Mouse (Mus musculus) heart, embryonic 12.5 days (tissue): ENCODE measurements around the gene Pum2. TPM values are rescaled to one million over a fixed set of nuclear protein-coding genes. Genes with fewer than 3 reads are reported as not detected.
"Not testable (repeated sequence)": the region's sequence is repeated elsewhere in the genome, so short reads cannot be mapped to it uniquely, and the experiment has no call there.

Experiments
- ATAC-seq: fragments of 200-750 bp; cut with Nextera tagmentation; 2 replicates; pipeline ENCODE4 v1.8.0; 2017; ENCODE audit warnings: moderate TSS enrichment, moderate library complexity; ENCODE audit not compliant: insufficient number of reproducible peaks, low FRiP score
- H3K27ac ChIP-seq: fragments of 300-500 bp; sonication (generic); 2 replicates; pipeline ENCODE4 v1.5.1; 2016; ENCODE audit warnings: mild to moderate bottlenecking, moderate library complexity; ENCODE audit not compliant: poor library complexity, severe bottlenecking
- H3K27me3 ChIP-seq: fragments of 300-500 bp; sonication (generic); replicated peaks from 2 replicates; pipeline ENCODE4 v1.6.1; 2016; ENCODE audit warnings: mild to moderate bottlenecking, moderate library complexity
- H3K36me3 ChIP-seq: fragments of 300-500 bp; sonication (generic); 2 replicates; pipeline ENCODE4 v1.6.1; 2016; ENCODE audit warnings: mild to moderate bottlenecking, moderate library complexity
- H3K4me1 ChIP-seq: fragments of 300-500 bp; sonication (generic); replicated peaks from 2 replicates; pipeline ENCODE4 v1.6.1; 2016; ENCODE audit warnings: mild to moderate bottlenecking
- H3K4me2 ChIP-seq: fragments of 300-500 bp; sonication (generic); 2 replicates; pipeline ENCODE4 v1.6.1; 2016; ENCODE audit warnings: mild to moderate bottlenecking, moderate library complexity
- H3K4me3 ChIP-seq: fragments of 300-500 bp; sonication (generic); 2 replicates; pipeline ENCODE4 v1.5.1; 2016; ENCODE audit warnings: mild to moderate bottlenecking
- H3K9ac ChIP-seq: fragments of 300-500 bp; sonication (generic); 2 replicates; pipeline ENCODE4 v1.6.1; 2016; ENCODE audit warnings: mild to moderate bottlenecking, moderate library complexity
- H3K9me3 ChIP-seq: fragments of 300-500 bp; sonication (generic); replicated peaks from 2 replicates; pipeline ENCODE4 v1.6.1; 2016; ENCODE audit warnings: mild to moderate bottlenecking, moderate library complexity
- WGBS: fragments of 180-500 bp; shearing (Covaris S2); methylation state at CpG from one replicate; pipeline ENCODE4 v1.1.7; 2016; 5-methylcytosine and 5-hydroxymethylcytosine counted together
- polyA plus RNA-seq: library from polyadenylated mRNA; unstranded; fragments of >200 nt; fragmentation: Nextera tagmentation; extraction: Ambion mirVana; gene quantifications from 2 replicates; pipeline ENCODE4 v1.2.1, GENCODE M21; 2016

Pum2 gene
- polyA plus RNA-seq, 1 experiment from 2014 or later = 37.3 TPM

GRCm38 (mm10) chr12:8669846-8670245 is 4.1 kb upstream of the Pum2 start:
- no peak for ATAC-seq
- Histone ChIP-seq H3K4me2 (no peak overlapping the region), H3K9ac (no peak overlapping the region), H3K27ac (no peak overlapping the region), H3K36me3 (no peaks in the 10 kb centered on the region), H3K4me3 (no peak overlapping the region), H3K9me3 (0 out of 2 replicates have a peak, but pooled peaks cover 3% of the 10 kb centered on the region), H3K27me3 (no peaks in the 10 kb centered on the region), H3K4me1 (0 out of 2 replicates have a peak, but pooled peaks cover 16% of the 10 kb centered on the region)
- 66% methylated on average over 3 of the region's 3 CpGs for WGBS

- Histone ChIP-seq H3K9me3 (0 out of 2 replicates have a peak, but pooled peaks cover 3% of the 10 kb centered on the region), H3K4me3 (peak overlapping the region; percentile 95), H3K4me1 (peaks cover 28% of the 10 kb centered on the region), H3K9ac (peak overlapping the region; percentile 99), H3K27me3 (no peaks in the 10 kb centered on the region), H3K36me3 (no peaks in the 10 kb centered on the region), H3K4me2 (peak overlapping the region; percentile 74), H3K27ac (peak overlapping the region; percentile 98)
- no peak for ATAC-seq
- 38% methylated on average over 17 of the region's 17 CpGs for whole genome bisulfite sequencing
Measured at GRCm38 (mm10) chr12:8673121-8673973, 587 bp upstream of the Pum2 start.

GRCm38 (mm10) chr12:8674377-8674864 is 487 bp downstream of the Pum2 start:
- Histone ChIP-seq H3K27me3 (no peaks in the 10 kb centered on the region), H3K36me3 (no peaks in the 10 kb centered on the region), H3K4me3 (peak overlapping the region; percentile 95), H3K4me1 (peaks cover 28% of the 10 kb centered on the region), H3K4me2 (peak overlapping the region; percentile 81), H3K27ac (peak overlapping the region; percentile 98), H3K9me3 (0 out of 2 replicates have a peak, but pooled peaks cover 3% of the 10 kb centered on the region), H3K9ac (peak overlapping the region; percentile 99)
- under 1% methylated on average over 51 of the region's 62 CpGs for WGBS
- peak; percentile 85 for ATAC-seq

- 0% methylated on average over 20 of the region's 20 CpGs for WGBS
- no peaks in the 10 kb centered on the region for H3K36me3 ChIP-seq
- H3K27me3 ChIP-seq = no peaks in the 10 kb centered on the region
- H3K4me3 ChIP-seq = peak overlapping the region; percentile 95
- H3K9me3 ChIP-seq = 0 out of 2 replicates have a peak, but pooled peaks cover 3% of the 10 kb centered on the region
- H3K27ac ChIP-seq = peak overlapping the region; percentile 98
- peak overlapping the region; percentile 99 for H3K9ac ChIP-seq
- peaks cover 24% of the 10 kb centered on the region for H3K4me1 ChIP-seq
- peak overlapping the region; percentile 81 for H3K4me2 ChIP-seq
- no peak for ATAC-seq
Measured at GRCm38 (mm10) chr12:8674891-8675341, 982 bp downstream of the Pum2 start.

GRCm38 (mm10) chr12:8675361-8675760 is 1.4 kb downstream of the Pum2 start:
- Histone ChIP-seq H3K4me2 (peak overlapping the region; percentile 81), H3K4me1 (peaks cover 21% of the 10 kb centered on the region), H3K36me3 (peaks cover 1% of the 10 kb centered on the region), H3K9me3 (0 out of 2 replicates have a peak, but pooled peaks cover 3% of the 10 kb centered on the region), H3K27ac (peak overlapping the region; percentile 98; the same call in 1 of the 2 replicates), H3K27me3 (no peaks in the 10 kb centered on the region), H3K9ac (peak overlapping the region; percentile 99), H3K4me3 (peak overlapping the region; percentile 95)
- ATAC-seq = no peak
- 1% methylated on average over 7 of the region's 7 CpGs for WGBS

GRCm38 (mm10) chr12:8676341-8676740 is 2.4 kb downstream of the Pum2 start:
- peaks cover 21% of the 10 kb centered on the region for H3K4me1 ChIP-seq
- no peaks in the 10 kb centered on the region for H3K27me3 ChIP-seq
- H3K4me3 ChIP-seq = peak overlapping the region; percentile 33
- H3K4me2 ChIP-seq = peak overlapping the region; percentile 62
- peaks cover 8% of the 10 kb centered on the region for H3K36me3 ChIP-seq
- no peak overlapping the region for H3K27ac ChIP-seq
- ATAC-seq = no peak
- 76% methylated on average over 6 of the region's 6 CpGs for WGBS
- H3K9ac ChIP-seq = no peak overlapping the region
- no peaks in the 10 kb centered on the region for H3K9me3 ChIP-seq

- Histone ChIP-seq H3K9me3 (no peaks in the 10 kb centered on the region), H3K4me2 (no peak overlapping the region), H3K27ac (no peak overlapping the region), H3K4me3 (no peak overlapping the region), H3K36me3 (peaks cover 8% of the 10 kb centered on the region), H3K4me1 (peaks cover 21% of the 10 kb centered on the region), H3K27me3 (no peaks in the 10 kb centered on the region), H3K9ac (no peak overlapping the region)
- ATAC-seq = no peak
Measured at GRCm38 (mm10) chr12:8677926-8678325, 4.0 kb downstream of the Pum2 start.

- WGBS = 36% methylated on average over 1 of the region's 1 CpGs
Measured at GRCm38 (mm10) chr12:8684200-8684599, 10.3 kb downstream of the Pum2 start.

GRCm38 (mm10) chr12:8685036-8685435 is 11.1 kb downstream of the Pum2 start:
- Histone ChIP-seq H3K9ac (no peak overlapping the region), H3K4me2 (no peak overlapping the region; the same call in 1 of the 2 replicates), H3K9me3 (no peaks in the 10 kb centered on the region), H3K27me3 (no peaks in the 10 kb centered on the region), H3K27ac (peak overlapping the region; percentile 57; the same call in 1 of the 2 replicates), H3K36me3 (peaks cover 8% of the 10 kb centered on the region), H3K4me1 (peaks cover 18% of the 10 kb centered on the region), H3K4me3 (no peak overlapping the region)
- no peak for ATAC-seq
- 76% methylated on average over 3 of the region's 3 CpGs for WGBS

More at GRCm38 (mm10) chr12:8684200-8684599, 10.3 kb downstream of the Pum2 start:
- Histone ChIP-seq H3K9me3 (no peaks in the 10 kb centered on the region), H3K9ac (no peak overlapping the region), H3K4me2 (no peak overlapping the region), H3K4me1 (peaks cover 18% of the 10 kb centered on the region), H3K4me3 (no peak overlapping the region), H3K27me3 (no peaks in the 10 kb centered on the region), H3K27ac (peak overlapping the region; percentile 57), H3K36me3 (peaks cover 8% of the 10 kb centered on the region)
- no peak for ATAC-seq

- H3K27me3 ChIP-seq, H3K36me3 ChIP-seq, H3K4me3 ChIP-seq, ATAC-seq, H3K4me1 ChIP-seq, H3K4me2 ChIP-seq, H3K9ac ChIP-seq, H3K27ac ChIP-seq, H3K9me3 ChIP-seq: not testable (repeated sequence)
- 84% methylated on average over 3 of the region's 3 CpGs for WGBS
Measured at GRCm38 (mm10) chr12:8689882-8690281, 15.9 kb downstream of the Pum2 start.

GRCm38 (mm10) chr12:8698895-8699294 is 25.0 kb downstream of the Pum2 start:
- Histone ChIP-seq H3K27me3 (no peaks in the 10 kb centered on the region), H3K4me3 (no peak overlapping the region), H3K4me1 (no peaks in the 10 kb centered on the region), H3K27ac (no peak overlapping the region), H3K4me2 (no peak overlapping the region), H3K9me3 (no peaks in the 10 kb centered on the region), H3K36me3 (peaks cover 15% of the 10 kb centered on the region), H3K9ac (no peak overlapping the region)
- 73% methylated on average over 2 of the region's 2 CpGs for WGBS
- ATAC-seq = 0 out of 2 replicates have a peak, but pooled peaks have one; percentile 39
